Mouse (Mus musculus): ENCODE measurements around the gene Dgke. TPM values are rescaled to one million over a fixed set of nuclear protein-coding genes. Genes with fewer than 3 reads are reported as not detected.
A peak's percentile ranks its signal among the peaks of the same experiment; 100 is the strongest.

The Dgke gene
- polyA plus RNA-seq, 1 experiment from 2014 or later, result 5.5 TPM

GRCm38 (mm10) chr11:89039325-89039724 is 27.3 kb downstream of the Dgke start:
- 25% methylated on average over 3 of the region's 3 CpGs for WGBS
- Histone ChIP-seq H3K9ac (no peak overlapping the region), H3K4me2 (no peak overlapping the region), H3K4me1 (ENCODE audit: insufficient read depth) (no peaks in the 10 kb centered on the region), H3K9me3 (ENCODE audit: low read depth, low read length) (no peaks in the 10 kb centered on the region), H3K4me3 (ENCODE audit: low read depth, low read length) (no peak overlapping the region), H3K27me3 (ENCODE audit: insufficient read depth, low read length) (no peaks in the 10 kb centered on the region), H3K36me3 (ENCODE audit: insufficient read depth) (peaks cover 50% of the 10 kb centered on the region), H3K27ac (ENCODE audit: low read depth) (no peak overlapping the region)
- ATAC-seq (ENCODE audit: insufficient read depth) (no peak), DNase-seq (peak; percentile 71)
- peak; percentile 75 for TF ChIP-seq CTCF (IDR thresholded peaks at IDR 0.05; ENCODE audit: low read depth)

GRCm38 (mm10) chr11:89038496-89038895 is 28.2 kb downstream of the Dgke start:
- Histone ChIP-seq H3K4me2 (no peak overlapping the region), H3K27me3 (ENCODE audit: insufficient read depth, low read length) (no peaks in the 10 kb centered on the region), H3K27ac (ENCODE audit: low read depth) (no peak overlapping the region), H3K4me1 (ENCODE audit: insufficient read depth) (no peaks in the 10 kb centered on the region), H3K9me3 (ENCODE audit: low read depth, low read length) (no peaks in the 10 kb centered on the region), H3K36me3 (ENCODE audit: insufficient read depth) (peaks cover 45% of the 10 kb centered on the region), H3K4me3 (ENCODE audit: low read depth, low read length) (no peak overlapping the region), H3K9ac (no peak overlapping the region)
- no peak for DNase-seq
- no peak for TF ChIP-seq CTCF (IDR thresholded peaks at IDR 0.05; ENCODE audit: low read depth)
- WGBS, result 87% methylated on average over 6 of the region's 6 CpGs
- no peak for ATAC-seq (ENCODE audit: insufficient read depth)

- no peak overlapping the region for H3K4me2 ChIP-seq
- H3K4me1 ChIP-seq (ENCODE audit: insufficient read depth), result no peaks in the 10 kb centered on the region
- peaks cover 22% of the 10 kb centered on the region for H3K36me3 ChIP-seq (ENCODE audit: insufficient read depth)
- no peak for TF ChIP-seq CTCF (IDR thresholded peaks at IDR 0.05; ENCODE audit: low read depth)
- DNase-seq (peak; percentile 49), ATAC-seq (ENCODE audit: insufficient read depth) (no peak)
- H3K4me3 ChIP-seq (ENCODE audit: low read depth, low read length), result no peak overlapping the region
- 77% methylated on average over 3 of the region's 3 CpGs for WGBS
- H3K9ac ChIP-seq, result no peak overlapping the region
- no peak overlapping the region for H3K27ac ChIP-seq (ENCODE audit: low read depth)
- H3K27me3 ChIP-seq (ENCODE audit: insufficient read depth, low read length), result no peaks in the 10 kb centered on the region
- no peaks in the 10 kb centered on the region for H3K9me3 ChIP-seq (ENCODE audit: low read depth, low read length)
Measured at GRCm38 (mm10) chr11:89035552-89035951, 31.1 kb downstream of the Dgke start.

- no peak for DNase-seq
- no peak overlapping the region for H3K4me2 ChIP-seq
- peaks cover 13% of the 10 kb centered on the region for H3K36me3 ChIP-seq (ENCODE audit: insufficient read depth)
- ATAC-seq (ENCODE audit: insufficient read depth), result no peak
- no peaks in the 10 kb centered on the region for H3K9me3 ChIP-seq (ENCODE audit: low read depth, low read length)
- no peak overlapping the region for H3K4me3 ChIP-seq (ENCODE audit: low read depth, low read length)
- TF ChIP-seq CTCF (IDR thresholded peaks at IDR 0.05; ENCODE audit: low read depth), result 0 out of 2 replicates have a peak, but pooled peaks have one; percentile 16
- no peak overlapping the region for H3K27ac ChIP-seq (ENCODE audit: low read depth)
- no peaks in the 10 kb centered on the region for H3K27me3 ChIP-seq (ENCODE audit: insufficient read depth, low read length)
- no peak overlapping the region for H3K9ac ChIP-seq
- H3K4me1 ChIP-seq (ENCODE audit: insufficient read depth), result no peaks in the 10 kb centered on the region
Measured at GRCm38 (mm10) chr11:89034592-89034991, 32.1 kb downstream of the Dgke start.

- Histone ChIP-seq H3K4me3 (ENCODE audit: low read depth, low read length) (no peak overlapping the region), H3K9ac (no peak overlapping the region), H3K9me3 (ENCODE audit: low read depth, low read length) (no peaks in the 10 kb centered on the region), H3K27me3 (ENCODE audit: insufficient read depth, low read length) (no peaks in the 10 kb centered on the region), H3K36me3 (ENCODE audit: insufficient read depth) (no peaks in the 10 kb centered on the region), H3K4me1 (ENCODE audit: insufficient read depth) (no peaks in the 10 kb centered on the region; the same call in 1 of the 2 replicates), H3K27ac (ENCODE audit: low read depth) (no peak overlapping the region), H3K4me2 (no peak overlapping the region)
- ATAC-seq (ENCODE audit: insufficient read depth), result no peak
- DNase-seq, result no peak
- no peak for TF ChIP-seq CTCF (IDR thresholded peaks at IDR 0.05; ENCODE audit: low read depth)
- 64% methylated on average over 1 of the region's 1 CpGs for WGBS
Measured at GRCm38 (mm10) chr11:89031189-89031588, 35.5 kb downstream of the Dgke start.

GRCm38 (mm10) chr11:89030552-89030951 is 36.1 kb downstream of the Dgke start:
- Histone ChIP-seq H3K27me3 (ENCODE audit: insufficient read depth, low read length) (no peaks in the 10 kb centered on the region), H3K27ac (ENCODE audit: low read depth) (no peak overlapping the region), H3K4me1 (ENCODE audit: insufficient read depth) (no peaks in the 10 kb centered on the region; the same call in 1 of the 2 replicates), H3K36me3 (ENCODE audit: insufficient read depth) (no peaks in the 10 kb centered on the region), H3K4me2 (no peak overlapping the region), H3K9ac (no peak overlapping the region), H3K4me3 (ENCODE audit: low read depth, low read length) (no peak overlapping the region), H3K9me3 (ENCODE audit: low read depth, low read length) (no peaks in the 10 kb centered on the region)
- no peak for TF ChIP-seq CTCF (IDR thresholded peaks at IDR 0.05; ENCODE audit: low read depth)
- ATAC-seq (ENCODE audit: insufficient read depth) (no peak), DNase-seq (no peak)
- 85% methylated on average over 6 of the region's 6 CpGs for WGBS

- Histone ChIP-seq H3K4me2 (no peak overlapping the region), H3K27ac (ENCODE audit: low read depth) (no peak overlapping the region), H3K27me3 (ENCODE audit: insufficient read depth, low read length) (no peaks in the 10 kb centered on the region), H3K4me3 (ENCODE audit: low read depth, low read length) (no peak overlapping the region), H3K9me3 (ENCODE audit: low read depth, low read length) (no peaks in the 10 kb centered on the region), H3K4me1 (ENCODE audit: insufficient read depth) (peaks cover 6% of the 10 kb centered on the region), H3K36me3 (ENCODE audit: insufficient read depth) (no peaks in the 10 kb centered on the region), H3K9ac (no peak overlapping the region)
- ATAC-seq (ENCODE audit: insufficient read depth) (no peak), DNase-seq (peak; percentile 16)
- WGBS, result 22% methylated on average over 10 of the region's 10 CpGs
- TF ChIP-seq CTCF (IDR thresholded peaks at IDR 0.05; ENCODE audit: low read depth), result no peak
Measured at GRCm38 (mm10) chr11:89028871-89029405, 37.7 kb downstream of the Dgke start.

All from lung, embryonic 14.5 days (tissue).